Mouse (Mus musculus): ENCODE measurements around the gene Sprr2e. TPM values are rescaled to one million over a fixed set of nuclear protein-coding genes. Genes with fewer than 3 reads are reported as not detected.

Sprr2e gene
- not detected for total RNA-seq (2023)

GRCm38 (mm10) chr3:92351843-92352242 lies at the start of gene Sprr2e:
Gene Sprr2e (plus strand): TSS chr3:92352143.

GRCm38 (mm10) chr3:92316320-92316719 lies 35.6 kb upstream of the Sprr2e start, which contains the start of gene Sprr2b:
Gene Sprr2b (plus strand): TSS chr3:92316620.

GRCm38 (mm10) chr3:92338840-92339239 lies 13.1 kb upstream of the Sprr2e start, which contains the start of gene Sprr2d:
Gene Sprr2d (plus strand): TSS chr3:92339140.

GRCm38 (mm10) chr3:92364887-92365286 lies 12.9 kb downstream of the Sprr2e start, which contains the start of gene Sprr2f:
Gene Sprr2f (plus strand): TSS chr3:92365187.

GRCm38 (mm10) chr3:92385385-92385784 lies 33.4 kb downstream of the Sprr2e start, which contains the start of gene Sprr2h:
Gene Sprr2h (plus strand): TSS chr3:92385685.

Other genes starting within 250 kb of the Sprr2e start
- not detected for gene Prr9, start 228.2 kb upstream of the Sprr2e start, total RNA-seq (2023)
- gene Lelp1, start 209.4 kb upstream of the Sprr2e start, total RNA-seq (2023) = not detected
- not detected for gene Sprr2a1, start 136.3 kb upstream of the Sprr2e start, total RNA-seq (2023)
- gene Sprr2a2, start 136.2 kb upstream of the Sprr2e start, total RNA-seq (2023) = not detected
- gene Sprr2a3, start 66.7 kb upstream of the Sprr2e start, total RNA-seq (2023) = not detected
- not detected for gene Sprr2b, start 35.5 kb upstream of the Sprr2e start, total RNA-seq (2023)
- not detected for gene Sprr2d, start 13.0 kb upstream of the Sprr2e start, total RNA-seq (2023)
- gene Sprr2f, start 13.0 kb downstream of the Sprr2e start, total RNA-seq (2023) = not detected
- not detected for gene Sprr2h, start 33.5 kb downstream of the Sprr2e start, total RNA-seq (2023)
- not detected for gene Sprr2i, start 55.8 kb downstream of the Sprr2e start, total RNA-seq (2023)
- not detected for gene Sprr2j-ps, start 65.9 kb downstream of the Sprr2e start, total RNA-seq (2023)
- 0.76 TPM for gene Gm9774, start 77.3 kb downstream of the Sprr2e start, total RNA-seq (2023)
- not detected for gene Sprr2k, start 80.4 kb downstream of the Sprr2e start, total RNA-seq (2023)
- not detected for gene Sprr1b, start 86.6 kb downstream of the Sprr2e start, total RNA-seq (2023)
- gene Sprr3, start 106.6 kb downstream of the Sprr2e start, total RNA-seq (2023) = not detected
- gene Sprr1a, start 133.8 kb downstream of the Sprr2e start, total RNA-seq (2023) = not detected
- not detected for gene Sprr4, start 148.3 kb downstream of the Sprr2e start, total RNA-seq (2023)
- not detected for gene 2310046K23Rik, start 182.4 kb downstream of the Sprr2e start, total RNA-seq (2023)
- gene Ivl, start 221.6 kb downstream of the Sprr2e start, total RNA-seq (2023) = not detected
- gene Smcp, start 236.9 kb downstream of the Sprr2e start, total RNA-seq (2023) = not detected

Data from CD4-positive naive resting alpha-beta T cell, adult 76 days (primary cell).